ENCODE assay signal across 8 mouse cellular contexts in the genomic region with DNA sequence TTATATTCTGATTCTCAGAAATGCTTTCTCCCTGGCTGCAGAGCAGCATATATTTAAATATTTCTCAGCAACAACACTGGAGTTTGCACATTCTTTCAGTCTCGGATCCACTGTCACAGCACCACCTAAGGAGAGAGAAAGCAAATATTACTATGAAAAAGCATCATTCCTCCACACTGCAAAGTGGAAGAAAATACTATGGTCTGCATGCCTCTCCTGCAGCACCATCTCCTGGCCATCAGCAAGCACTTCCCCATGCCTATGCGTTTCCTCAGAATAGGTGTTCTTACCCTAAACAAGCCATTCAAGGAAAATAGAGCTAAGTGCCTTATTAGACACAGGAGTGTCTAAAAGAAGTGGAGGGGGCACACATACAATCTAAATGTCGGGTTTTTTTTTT.
DNase-seq lines count a peak whose midpoint lies in the region.

No protein-coding gene starts in this region.

- peak; percentile 6 for DNase-seq in kidney, postnatal 10 days
- no peak for DNase-seq in kidney, adult 18-20 months
- DNase-seq in T-cell, adult 2 months (ENCODE audit: low spot score), result peak; percentile 16
- DNase-seq in embryo, embryonic 11.5 days (ENCODE audit: low read depth, low spot score), result peak; percentile 3
- DNase-seq in left cerebral cortex, adult 11 months (ENCODE audit: low spot score), result peak; percentile 22
- peak; percentile 13 to 42 for DNase-seq in right cerebral cortex, postnatal 36 days (ENCODE audit: low spot score in 2 of 2)
- no peak for DNase-seq in heart, adult 9 months (ENCODE audit: low spot score in 2 of 2)
- no peak for DNase-seq in spleen, postnatal 14 days (ENCODE audit: low spot score in 2 of 2)

Comparison
In these comparisons a context has a peak if more than half of its experiments do, and no peak if none do; other contexts are left out.
1. DNase-seq: peak in kidney, postnatal 10 days (single experiment), T-cell, adult 2 months (single experiment), embryo, embryonic 11.5 days (single experiment), left cerebral cortex, adult 11 months (single experiment) and right cerebral cortex, postnatal 36 days (2 of 2); none in kidney, adult 18-20 months (single experiment), heart, adult 9 months (0 of 2) and spleen, postnatal 14 days (0 of 2).